Mouse (Mus musculus) left cerebral cortex, adult 11 months (tissue): ENCODE data around the gene Cntnap4.
"Not testable (repeated sequence)": the region's sequence is repeated elsewhere in the genome, so short reads cannot be mapped to it uniquely, and the experiment has no call there.

Source experiments
- DNase-seq: peaks from one replicate; pipeline ENCODE4 v3.0.0; 2022; ENCODE audit warnings: low spot score

The Cntnap4 gene

GRCm38 (mm10) chr8:112730583-112731432 is 161.0 kb downstream of the Cntnap4 start:
- no peak for DNase-seq

- DNase-seq: no peak
These were observed 165.7 kb downstream of the Cntnap4 start for GRCm38 (mm10) chr8:112735575-112735974.

DNA sequence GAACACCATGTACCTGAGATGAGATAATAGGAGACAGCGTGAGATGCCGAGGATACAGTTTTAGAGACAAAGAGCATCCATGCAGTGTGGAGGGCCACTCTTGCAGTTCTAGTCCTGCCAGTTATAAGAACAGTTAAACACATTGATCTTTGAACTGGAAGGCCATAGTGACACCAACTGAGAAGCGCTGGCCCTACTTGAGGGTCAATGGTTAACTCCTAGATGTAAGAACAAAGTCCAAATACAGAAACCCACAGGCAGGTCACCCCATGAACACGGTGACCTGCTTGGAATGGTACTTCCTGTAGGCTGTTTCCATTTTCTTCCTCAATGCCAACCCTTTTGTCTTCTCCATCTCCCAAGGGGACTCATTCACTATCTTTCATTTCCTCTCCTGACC is 173.5 kb downstream of the Cntnap4 start:
- DNase-seq: no peak

DNA sequence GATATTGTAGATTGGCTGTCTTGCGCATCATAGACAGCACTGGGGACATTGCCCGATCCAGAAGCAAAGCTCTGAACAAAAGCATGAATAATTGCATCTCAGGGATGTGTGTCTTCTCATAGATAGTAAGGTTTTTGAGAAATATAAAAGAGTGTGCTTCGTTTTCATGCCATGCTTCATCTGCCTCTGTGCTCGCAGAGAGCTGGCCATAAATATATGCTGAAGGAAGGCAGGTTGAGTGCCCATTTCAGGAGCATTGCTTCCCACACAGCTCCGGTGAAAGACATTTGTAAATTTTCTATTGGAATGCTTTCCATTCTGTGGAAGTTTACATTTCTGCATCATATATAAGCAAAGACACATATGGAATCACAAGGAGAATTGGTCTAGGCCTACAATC is 177.5 kb downstream of the Cntnap4 start:
- DNase-seq: no peak

- no peak for DNase-seq
These were observed 185.3 kb downstream of the Cntnap4 start for GRCm38 (mm10) chr8:112755171-112755570.

- no peak for DNase-seq
These were observed 233.2 kb downstream of the Cntnap4 start for GRCm38 (mm10) chr8:112803058-112803457.

DNA sequence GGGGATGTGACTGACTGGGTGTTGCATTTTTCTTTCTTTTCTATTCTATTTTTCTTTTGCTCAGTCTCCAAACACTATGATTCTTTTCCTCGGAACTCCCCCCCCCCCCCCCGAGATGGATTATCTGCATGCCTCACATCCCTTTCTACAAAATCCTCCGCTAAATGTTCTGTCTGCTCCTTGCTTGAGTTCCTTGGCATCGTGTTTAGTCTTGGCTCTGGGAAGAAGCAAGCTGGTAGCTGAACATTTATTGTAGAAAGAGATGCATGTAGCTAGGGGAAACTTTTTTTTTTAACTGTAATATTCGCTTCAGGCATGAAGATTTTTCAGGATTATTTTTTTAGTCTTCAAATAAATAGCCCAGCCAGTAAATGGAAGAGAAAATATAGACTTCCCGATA is 239.5 kb downstream of the Cntnap4 start:
- no peak for DNase-seq

DNA sequence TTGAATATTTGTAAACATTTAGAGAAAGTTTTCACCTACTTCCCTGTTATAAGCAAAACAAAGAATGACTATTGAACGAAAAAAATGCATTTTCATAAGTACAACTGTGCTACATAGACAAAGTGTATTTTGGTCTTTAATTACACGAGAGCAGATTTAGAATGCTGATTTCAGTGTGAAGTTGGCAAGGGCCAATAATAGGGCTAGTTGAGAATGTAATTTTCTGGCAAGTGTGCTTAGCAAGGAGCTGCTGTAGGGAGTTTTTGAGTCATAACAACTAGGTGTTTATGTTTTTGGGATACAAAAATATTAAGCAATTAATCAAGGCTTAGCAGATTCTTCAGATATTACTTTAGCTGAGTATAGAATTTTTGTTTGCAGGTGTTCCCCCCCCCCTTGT is 271.2 kb downstream of the Cntnap4 start:
- no peak for DNase-seq

DNA sequence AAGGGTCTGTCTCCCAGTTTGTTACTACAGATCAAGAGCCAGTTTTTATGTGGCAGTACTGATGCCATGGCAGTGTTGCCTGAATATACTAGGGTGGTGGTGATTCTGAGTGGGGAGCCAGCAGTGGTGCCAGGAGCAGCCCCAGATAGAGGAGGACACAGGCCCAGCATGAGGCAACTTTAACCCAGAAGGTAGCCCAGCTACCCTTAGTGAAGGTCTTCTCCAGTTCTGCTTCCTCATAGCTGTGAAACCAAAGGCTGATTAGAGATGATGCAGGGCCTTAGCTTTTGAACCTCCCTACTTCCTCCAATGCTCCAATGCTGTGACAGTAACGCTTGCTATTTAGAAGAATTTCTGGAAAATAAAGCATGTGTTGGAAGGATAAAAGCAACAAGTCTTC is 279.7 kb downstream of the Cntnap4 start:
- DNase-seq: not testable (repeated sequence)

GRCm38 (mm10) chr8:112906458-112907112 is 336.7 kb downstream of the Cntnap4 start:
- DNase-seq: peak; percentile 41

DNA sequence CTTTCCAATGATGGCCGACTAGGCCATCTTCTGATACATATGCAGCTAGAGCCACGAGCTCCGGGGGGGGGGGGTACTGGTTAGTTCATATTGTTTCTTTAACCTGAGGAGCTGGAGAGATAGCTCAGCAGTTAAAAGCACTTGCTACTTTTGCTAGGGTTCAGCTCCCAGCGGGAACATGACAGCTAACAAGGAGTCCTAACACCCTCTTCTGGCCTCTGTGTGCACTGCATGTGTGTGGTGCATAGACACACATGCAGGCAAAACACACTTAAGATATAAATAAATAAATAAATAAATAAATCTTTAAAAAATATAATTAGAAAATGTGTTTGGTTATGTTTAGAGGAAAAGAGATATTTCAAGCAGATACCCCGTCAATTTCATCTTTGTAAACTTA is 339.7 kb downstream of the Cntnap4 start:
- DNase-seq: no peak

GRCm38 (mm10) chr8:112911422-112911821 is 341.6 kb downstream of the Cntnap4 start:
- DNase-seq: no peak

DNA sequence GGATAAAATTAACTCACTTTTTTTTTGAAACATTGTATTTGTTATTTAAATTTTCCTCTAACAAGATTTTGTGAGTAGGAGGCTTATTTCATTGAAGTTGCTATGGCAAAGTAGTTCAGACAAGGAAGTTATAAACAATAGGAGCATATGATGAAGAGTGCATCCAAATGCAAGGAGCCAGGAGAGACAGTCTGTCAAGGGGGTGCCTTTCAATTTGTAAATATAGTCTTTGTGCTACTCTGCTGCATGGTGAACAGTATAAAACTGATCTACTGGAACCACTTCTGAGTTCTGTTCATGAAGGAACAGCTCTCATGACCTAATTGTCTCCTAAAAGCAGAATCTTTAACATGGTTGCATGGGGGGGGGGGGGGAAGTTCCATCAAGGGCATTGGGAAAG is 352.3 kb downstream of the Cntnap4 start:
- no peak for DNase-seq

- no peak for DNase-seq
These were observed 352.9 kb downstream of the Cntnap4 start for GRCm38 (mm10) chr8:112922789-112923188.
